Mouse (Mus musculus): ENCODE measurements around the gene Asl. TPM values are rescaled to one million over a fixed set of nuclear protein-coding genes. Genes with fewer than 3 reads are reported as not detected.

Asl gene
- total and polyA plus RNA-seq, 3 experiments: 15.8 to 26.7 TPM; not detected in 1

GRCm38 (mm10) chr5:130052510-130052909 is 23.5 kb upstream of the Asl start:
- H3K9ac ChIP-seq (ENCODE audit: control insufficient read depth, low read depth, low read length, poor library complexity, severe bottlenecking): no peak overlapping the region
- peaks cover 0 to 14% of the 10 kb centered on the region in 2 experiments; a peak in 2 of 4 replicates for H3K36me3 ChIP-seq (ENCODE audit: control insufficient read depth in 1 of 2, insufficient read depth in 2 of 2, low read length in 2 of 2)
- H3K27ac ChIP-seq (ENCODE audit: control insufficient read depth, low read depth, low read length): no peak overlapping the region
- no peak overlapping the region for H3K4me3 ChIP-seq (ENCODE audit: control insufficient read depth in 1 of 2, insufficient read depth in 1 of 2, low read depth in 2 of 2, low read length in 2 of 2)
- no peaks in the 10 kb centered on the region for H3K9me3 ChIP-seq (replicated peaks; ENCODE audit: insufficient read depth, low read length)
- no peak for DNase-seq (ENCODE audit: low read depth, low spot score)
- no peaks in the 10 kb centered on the region for H3K4me1 ChIP-seq (ENCODE audit: control insufficient read depth in 1 of 2, insufficient read depth in 2 of 2, low read length in 2 of 2)
- TF ChIP-seq POLR2AphosphoS2 (IDR thresholded peaks at IDR 0.05; ENCODE audit: low read length) (no peak), CHD1 (IDR thresholded peaks at IDR 0.05; ENCODE audit: low read depth, low read length) (no peak), USF1 (IDR thresholded peaks at IDR 0.05; ENCODE audit: low read depth, low read length) (no peak), ETS1 (IDR thresholded peaks at IDR 0.05; ENCODE audit: low read depth, low read length) (no peak), TCF12 (IDR thresholded peaks at IDR 0.05; ENCODE audit: low read depth, low read length) (no peak), BHLHE40 (IDR thresholded peaks at IDR 0.05; ENCODE audit: borderline replicate concordance, low read depth, low read length) (no peak), SIN3A (IDR thresholded peaks at IDR 0.05; ENCODE audit: low read length) (no peak), MAZ (IDR thresholded peaks at IDR 0.05; ENCODE audit: low read depth, low read length) (no peak)
- H3K79me2 ChIP-seq (ENCODE audit: control insufficient read depth, insufficient read depth, low read length, poor library complexity): no peaks in the 10 kb centered on the region
- no peaks in the 10 kb centered on the region for H3K27me3 ChIP-seq (ENCODE audit: control insufficient read depth in 1 of 2, insufficient read depth in 2 of 2, low read length in 2 of 2)

GRCm38 (mm10) chr5:130051073-130051860 is 22.2 kb upstream of the Asl start:
- Histone ChIP-seq H3K4me3 (ENCODE audit: control insufficient read depth in 1 of 2, insufficient read depth in 1 of 2, low read depth in 2 of 2, low read length in 2 of 2) (no peak overlapping the region), H3K4me1 (ENCODE audit: control insufficient read depth in 1 of 2, insufficient read depth in 2 of 2, low read length in 2 of 2) (no peaks in the 10 kb centered on the region), H3K27me3 (ENCODE audit: control insufficient read depth in 1 of 2, insufficient read depth in 2 of 2, low read length in 2 of 2) (no peaks in the 10 kb centered on the region), H3K9me3 (replicated peaks; ENCODE audit: insufficient read depth, low read length) (no peaks in the 10 kb centered on the region), H3K27ac (ENCODE audit: control insufficient read depth, low read depth, low read length) (no peak overlapping the region), H3K79me2 (ENCODE audit: control insufficient read depth, insufficient read depth, low read length, poor library complexity) (no peaks in the 10 kb centered on the region), H3K36me3 (ENCODE audit: control insufficient read depth in 1 of 2, insufficient read depth in 2 of 2, low read length in 2 of 2) (peaks cover 0 to 19% of the 10 kb centered on the region in 2 experiments; a peak in 2 of 4 replicates), H3K9ac (ENCODE audit: control insufficient read depth, low read depth, low read length, poor library complexity, severe bottlenecking) (no peak overlapping the region)
- no peak for TF ChIP-seq RCOR1 (IDR thresholded peaks at IDR 0.05; ENCODE audit: low read depth, low read length)
- no peak for TF ChIP-seq JUND (IDR thresholded peaks at IDR 0.05; ENCODE audit: low read depth, low read length)
- TF ChIP-seq CHD2 (IDR thresholded peaks at IDR 0.05; ENCODE audit: low read length): no peak
- no peak for TF ChIP-seq MXI1 (IDR thresholded peaks at IDR 0.05; ENCODE audit: low read depth, low read length)
- TF ChIP-seq KAT2A (conservative IDR thresholded peaks at IDR 0.05; ENCODE audit: low read depth, low read length): no peak
- no peak for TF ChIP-seq ZMIZ1 (IDR thresholded peaks at IDR 0.05; ENCODE audit: low read depth, low read length)
- TF ChIP-seq CTCF (IDR thresholded peaks at IDR 0.05 in 2 of 3, conservative IDR thresholded peaks at IDR 0.05 in 1 of 3; ENCODE audit: control insufficient read depth in 1 of 3, insufficient read depth in 1 of 3, low read depth in 2 of 3, low read length in 3 of 3, poor library complexity in 1 of 3, severe bottlenecking in 1 of 3): no peak
- TF ChIP-seq ELF1 (IDR thresholded peaks at IDR 0.05; ENCODE audit: low read depth, low read length): no peak
- no peak for TF ChIP-seq POLR2A (IDR thresholded peaks at IDR 0.05; ENCODE audit: control insufficient read depth in 1 of 2, insufficient read depth in 1 of 2, low read depth in 1 of 2, low read length in 2 of 2, poor library complexity in 1 of 2)
- TF ChIP-seq CHD1 (IDR thresholded peaks at IDR 0.05; ENCODE audit: low read depth, low read length): no peak
- no peak for TF ChIP-seq USF2 (IDR thresholded peaks at IDR 0.05; ENCODE audit: borderline replicate concordance in 1 of 2, insufficient read depth in 1 of 2, low read depth in 1 of 2, low read length in 2 of 2)
- TF ChIP-seq GABPA (IDR thresholded peaks at IDR 0.05; ENCODE audit: low read depth, low read length): no peak
- no peak for DNase-seq (ENCODE audit: low read depth, low spot score)
